Mouse (Mus musculus) cerebellum, adult 9-11 months (tissue): ENCODE measurements around the gene Pip5k1b.

ENCODE experiments used
- DNase-seq: peaks from one replicate; pipeline ENCODE4 v3.0.0; 2022

Pip5k1b gene

DNA sequence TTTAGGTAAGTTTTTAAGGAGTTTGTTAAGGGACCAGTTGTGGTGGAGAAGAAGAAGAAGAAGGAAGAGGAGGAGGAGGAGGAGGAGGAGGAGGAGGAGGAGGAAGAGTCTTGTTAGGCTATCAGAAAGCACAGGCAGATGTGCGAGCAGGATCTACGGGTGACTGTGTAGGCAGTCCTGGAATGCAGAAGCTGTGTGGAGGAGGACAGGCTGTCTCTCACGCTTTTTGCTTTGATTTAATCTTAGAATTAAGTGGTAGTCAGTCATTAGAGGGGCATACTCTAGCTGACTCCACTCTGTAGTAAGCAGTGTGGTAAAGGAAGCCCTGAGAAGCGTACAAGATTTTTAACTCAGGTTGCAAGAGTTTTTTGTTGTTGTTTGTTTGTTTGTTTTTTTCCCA is 86.5 kb downstream of the Pip5k1b start:
- no peak for DNase-seq

GRCm38 (mm10) chr19:24468616-24469015 is 87.1 kb downstream of the Pip5k1b start:
- no peak for DNase-seq

DNA sequence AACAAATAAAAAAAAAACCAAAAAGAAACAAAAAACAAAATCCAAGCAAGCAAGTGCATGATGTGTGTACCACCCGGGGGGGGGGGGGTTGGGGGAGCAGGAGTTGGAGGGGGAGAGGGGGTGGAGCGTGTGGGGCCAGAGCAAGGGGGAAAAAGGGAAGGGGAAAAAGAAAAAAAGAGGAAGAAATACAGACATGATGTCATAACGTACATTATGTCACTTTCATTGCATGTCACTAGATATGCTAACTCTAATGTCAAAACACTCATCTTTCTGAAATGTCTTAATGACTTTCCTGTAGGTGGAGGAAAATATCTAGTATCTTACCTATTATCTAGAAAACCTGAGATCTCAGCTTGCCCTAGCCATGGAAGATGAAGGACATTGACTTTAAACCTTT is 92.7 kb downstream of the Pip5k1b start:
- no peak for DNase-seq

DNA sequence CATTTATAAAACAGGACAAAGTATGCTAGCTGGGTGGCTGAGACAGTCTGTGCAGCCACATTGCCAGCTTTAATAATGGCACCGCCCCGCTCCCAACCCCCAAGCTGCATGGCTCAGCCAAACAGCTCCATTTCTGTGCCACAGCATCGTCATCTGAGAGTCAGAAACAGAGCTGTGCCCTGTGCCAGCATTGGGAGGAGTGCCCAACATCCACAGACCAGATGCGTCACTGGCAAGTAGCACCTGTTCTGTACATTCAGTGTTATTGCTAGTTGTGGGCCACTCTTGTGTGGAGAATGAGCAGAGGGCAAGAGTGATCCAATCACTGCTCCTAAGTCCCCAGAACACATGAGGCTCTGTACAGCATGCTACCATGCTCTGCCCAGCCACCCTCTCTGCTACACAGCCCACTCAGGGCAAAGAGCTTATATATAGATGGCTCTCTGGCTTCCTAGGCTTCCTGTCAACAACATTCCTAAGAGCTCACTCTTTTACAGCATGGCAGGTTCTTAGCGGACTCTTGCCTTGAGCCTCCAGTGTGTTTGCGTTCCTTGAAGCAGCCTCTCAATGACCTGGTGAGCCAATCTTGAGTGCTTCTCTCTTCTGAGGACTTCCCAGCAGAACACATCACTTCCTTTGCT is 99.0 kb downstream of the Pip5k1b start:
- peak; percentile 50 for DNase-seq

DNA sequence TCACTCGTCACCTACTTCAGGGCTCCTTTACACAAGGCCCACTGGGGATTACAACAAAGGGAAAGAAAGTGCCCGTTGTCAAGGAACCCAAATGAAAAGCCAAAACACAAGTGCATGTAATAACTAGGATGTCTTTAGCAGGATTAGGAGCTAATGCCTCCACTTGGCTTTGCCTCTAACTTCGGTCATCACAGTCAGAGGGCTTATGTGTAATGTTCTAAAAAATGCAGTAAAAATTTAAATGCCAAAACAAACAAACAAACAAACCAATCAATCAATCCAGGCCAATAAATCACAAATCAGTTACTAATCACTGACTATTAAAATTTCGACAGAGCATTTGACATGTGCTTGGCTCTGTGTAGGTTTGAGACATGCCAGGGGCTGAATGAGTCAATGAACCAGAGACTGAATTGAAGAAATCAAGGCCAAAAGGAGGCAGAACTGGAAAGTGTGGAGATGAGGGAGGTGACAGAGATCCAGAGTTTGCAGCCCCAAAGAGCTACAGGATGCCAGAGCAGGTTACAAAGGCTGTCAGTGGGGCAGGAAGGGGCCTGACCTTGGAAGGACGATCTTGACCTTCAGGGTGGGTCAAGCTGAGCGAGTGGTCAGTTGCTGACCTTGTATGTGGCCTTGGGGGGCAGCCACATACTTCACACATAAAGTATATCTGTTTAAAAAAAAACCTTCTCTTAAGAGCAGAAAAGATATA is 100.3 kb downstream of the Pip5k1b start:
- DNase-seq, result no peak

DNA sequence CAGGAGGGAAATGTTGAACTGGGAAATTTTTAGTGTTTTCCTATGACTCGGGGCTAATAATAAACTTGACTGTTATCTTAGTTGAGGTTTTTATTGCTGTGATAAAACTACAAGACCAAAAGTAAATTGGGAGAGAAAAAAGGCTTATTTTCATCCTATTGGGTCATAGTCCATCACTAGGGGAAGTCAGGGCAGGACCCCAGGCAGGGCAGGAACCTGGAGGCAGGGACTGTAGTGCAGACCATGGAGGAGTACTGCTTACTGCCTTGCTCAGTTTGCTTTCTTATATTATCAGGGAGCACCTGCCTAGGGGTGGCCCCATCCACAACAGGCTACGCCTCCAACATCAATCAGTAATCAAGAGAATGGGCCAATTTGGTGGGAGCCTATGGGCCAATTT is 101.2 kb downstream of the Pip5k1b start:
- no peak for DNase-seq

- no peak for DNase-seq
Observed at GRCm38 (mm10) chr19:24453379-24453778, 102.3 kb downstream of the Pip5k1b start.

- DNase-seq, result peak; percentile 43
Observed at GRCm38 (mm10) chr19:24452441-24452898, 103.2 kb downstream of the Pip5k1b start.

DNA sequence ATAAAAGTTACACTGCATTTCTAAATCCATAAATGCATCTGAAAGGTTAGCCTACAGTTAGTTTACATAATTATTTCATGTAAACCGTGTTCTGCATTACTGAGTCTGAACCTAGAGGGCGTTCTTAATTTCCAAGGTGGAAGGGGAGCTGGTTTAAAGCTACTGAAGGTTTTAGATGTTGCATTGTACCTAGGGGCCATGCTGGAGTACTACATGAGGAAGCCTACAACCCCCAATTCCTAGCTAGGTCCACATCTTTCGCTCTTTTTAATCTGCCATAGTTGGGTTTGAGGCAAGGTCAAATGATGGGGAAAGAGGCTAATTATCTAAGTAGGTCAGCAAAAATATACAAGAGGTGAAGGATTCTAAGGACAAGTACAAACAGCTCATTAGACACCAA is 104.0 kb downstream of the Pip5k1b start:
- DNase-seq, result no peak

- DNase-seq, result no peak
Observed at GRCm38 (mm10) chr19:24450740-24451139, 104.9 kb downstream of the Pip5k1b start.

DNA sequence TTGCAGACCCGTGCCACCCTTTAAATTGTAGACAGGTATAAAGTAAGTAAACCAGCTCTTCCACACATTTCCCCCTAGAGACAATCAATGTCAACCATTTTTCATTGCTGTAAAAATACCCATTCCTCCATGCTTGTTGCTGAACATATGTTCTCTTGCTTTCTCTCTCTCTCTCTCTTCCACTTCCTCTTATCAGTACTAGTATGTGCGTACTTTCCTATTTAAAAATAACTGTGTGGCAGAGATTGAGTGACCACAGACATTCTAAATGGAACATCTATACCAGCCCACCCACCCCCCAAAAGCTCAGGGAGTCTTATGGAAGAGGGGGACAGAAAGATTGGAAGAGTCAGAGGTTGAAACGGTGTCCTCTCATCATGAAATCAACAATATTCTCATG is 111.3 kb downstream of the Pip5k1b start:
- DNase-seq, result no peak

DNA sequence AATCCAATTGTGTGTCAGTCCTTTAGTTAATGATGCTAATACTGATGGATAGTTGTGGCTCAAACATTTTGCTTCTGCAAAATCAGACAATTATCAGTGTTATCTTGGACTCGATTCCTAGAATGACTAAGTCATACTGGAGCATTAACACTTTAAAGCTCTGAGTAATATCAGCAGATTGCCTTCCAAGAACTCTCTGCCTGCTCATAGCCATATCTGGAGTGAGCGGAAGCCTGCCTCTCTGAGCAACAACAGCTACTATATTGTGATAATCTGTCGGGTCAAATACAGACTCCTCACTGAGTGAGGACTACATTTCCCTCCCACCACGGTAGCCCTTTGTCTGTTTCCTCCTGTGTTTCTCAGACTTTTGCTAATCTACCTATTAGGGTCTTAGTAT is 116.0 kb downstream of the Pip5k1b start:
- DNase-seq, result no peak

- DNase-seq, result peak; percentile 69
Observed at GRCm38 (mm10) chr19:24434291-24434690, 121.4 kb downstream of the Pip5k1b start.

GRCm38 (mm10) chr19:24432447-24432846 is 123.2 kb downstream of the Pip5k1b start:
- no peak for DNase-seq

GRCm38 (mm10) chr19:24431381-24431780 is 124.3 kb downstream of the Pip5k1b start:
- no peak for DNase-seq

DNA sequence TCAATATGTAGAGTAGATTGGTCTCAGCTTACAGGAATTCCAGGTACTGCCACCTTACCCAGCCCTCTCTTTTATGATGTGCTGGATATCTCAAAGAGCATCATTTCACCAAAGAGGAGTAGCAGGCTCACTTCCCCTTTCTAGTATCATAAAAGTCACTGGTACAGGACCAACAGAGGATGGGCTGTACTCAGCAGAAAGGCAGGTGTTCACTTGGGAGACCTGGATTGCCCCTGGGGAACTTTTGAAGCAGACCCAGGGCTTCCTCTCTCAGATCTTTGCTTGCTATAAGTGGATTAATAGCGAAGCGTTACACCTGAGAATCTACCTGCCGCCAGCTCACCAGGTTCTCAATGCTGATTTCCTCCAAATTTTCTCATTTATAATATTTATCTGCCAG is 127.7 kb downstream of the Pip5k1b start:
- no peak for DNase-seq

GRCm38 (mm10) chr19:24427258-24427657 is 128.4 kb downstream of the Pip5k1b start:
- no peak for DNase-seq

- no peak for DNase-seq
Observed at GRCm38 (mm10) chr19:24426759-24427181, 128.9 kb downstream of the Pip5k1b start.

- DNase-seq, result no peak
Observed at GRCm38 (mm10) chr19:24418030-24418429, 137.6 kb downstream of the Pip5k1b start.

- DNase-seq, result no peak
Observed at GRCm38 (mm10) chr19:24417659-24418004, 138.0 kb downstream of the Pip5k1b start.

GRCm38 (mm10) chr19:24416975-24417658 is 138.6 kb downstream of the Pip5k1b start:
- no peak for DNase-seq

DNA sequence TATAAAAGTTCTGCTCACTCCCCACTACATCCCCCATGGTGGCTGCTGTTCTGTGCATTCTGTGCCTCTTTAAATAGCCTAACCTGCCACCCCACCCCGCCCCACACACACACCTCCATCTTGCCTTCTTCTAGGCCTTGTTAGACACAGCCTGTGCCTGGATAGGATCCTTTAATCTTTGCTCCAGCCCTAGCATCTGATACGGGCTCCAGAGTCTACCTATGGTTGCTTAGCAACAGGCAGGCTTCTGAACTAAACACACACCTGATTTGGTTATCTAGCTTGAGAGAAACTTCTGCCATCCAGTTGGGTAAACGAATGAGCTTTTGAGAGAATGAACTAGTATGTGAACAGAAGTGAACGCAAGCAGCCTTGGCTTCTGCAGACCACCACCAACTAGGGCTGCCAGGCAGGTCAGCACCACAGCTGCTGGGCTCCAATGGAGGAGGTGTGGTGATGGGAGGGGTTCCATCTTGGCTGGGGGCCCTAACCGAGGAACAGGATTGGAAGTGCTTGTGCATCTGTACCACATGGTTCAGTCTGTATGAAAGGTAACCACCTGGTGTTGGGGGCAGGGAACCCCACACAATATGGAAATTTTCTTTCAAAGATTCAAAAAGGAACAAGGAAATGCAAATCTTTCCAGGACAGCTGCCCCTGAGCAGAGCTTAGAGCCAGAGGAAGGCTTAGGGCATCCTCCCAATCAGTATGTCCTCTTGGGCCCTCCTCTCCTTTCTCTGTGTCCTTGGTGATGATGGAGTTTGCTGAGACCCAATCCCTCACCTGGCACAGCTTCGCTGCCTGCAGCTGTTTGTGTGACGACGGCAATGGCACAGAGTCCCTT is 139.7 kb downstream of the Pip5k1b start:
- no peak for DNase-seq
